Mouse (Mus musculus): ENCODE measurements at regions not wholly inside any gene's neighbourhood (a gene's known extent, or its start where the extent isn't known, plus 50 kb on each side); places are given as distances from the start of the nearest gene placed in this dataset.

DNA sequence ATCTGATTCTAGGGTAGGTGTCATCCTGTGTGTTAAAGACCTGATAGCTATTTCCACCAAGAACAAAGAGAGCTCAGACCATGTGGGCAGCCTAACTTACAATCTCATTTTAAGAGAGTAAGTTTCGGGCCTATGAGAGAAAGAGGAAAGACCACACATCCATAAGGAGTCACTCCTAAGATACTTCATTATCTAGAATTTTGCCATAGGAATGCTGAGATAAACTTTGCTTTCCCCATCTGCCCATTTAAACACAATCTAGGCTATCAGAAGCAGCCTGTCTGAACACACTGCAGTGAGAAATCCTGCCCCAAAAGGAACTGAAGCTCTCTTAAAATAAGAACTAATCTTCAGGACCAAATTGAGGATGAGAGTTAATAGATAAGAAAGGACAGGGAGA, 242.3 kb upstream of the Cdh5 start:
- TF ChIP-seq CTCF (IDR thresholded peaks at IDR 0.05; ENCODE audit: low read depth, low read length) (no peak), GATA1 (IDR thresholded peaks at IDR 0.05; ENCODE audit: borderline replicate concordance, low read length) (no peak)

All from G1E (cell line).